Mouse (Mus musculus) myocyte (in vitro differentiated cells): Measurements from ENCODE around the gene Npepps. TPM values are rescaled to one million over a fixed set of nuclear protein-coding genes. Genes with fewer than 3 reads are reported as not detected.

Experiments used
- H3K27me3 ChIP-seq: one replicate; pipeline ENCODE4 v1.6.1; 2011; ENCODE audit not compliant: control insufficient read depth, insufficient read depth, insufficient read length
- H3K36me3 ChIP-seq: one replicate; pipeline ENCODE4 v1.6.1; 2011; ENCODE audit not compliant: control insufficient read depth, insufficient read depth
- H3K4me2 ChIP-seq: one replicate; pipeline ENCODE4 v1.6.1; 2011; ENCODE audit warnings: low read depth, control low read depth
- H3K4me3 ChIP-seq: one replicate; pipeline ENCODE4 v1.5.1; 2011; ENCODE audit warnings: mild to moderate bottlenecking, control low read depth, moderate library complexity
- H3K79me2 ChIP-seq: one replicate; pipeline ENCODE4 v1.6.1; 2011; ENCODE audit not compliant: control insufficient read depth, insufficient read depth
- H3ac ChIP-seq: one replicate; pipeline ENCODE4 v1.6.1; 2011; ENCODE audit not compliant: control insufficient read depth, insufficient read length
- CEBPB ChIP-seq: IDR thresholded peaks from 2 replicates; pipeline ENCODE4 v1.6.1; 2011; ENCODE audit warnings: mild to moderate bottlenecking, moderate library complexity; ENCODE audit not compliant: poor library complexity, insufficient read depth, severe bottlenecking
- E2F4 ChIP-seq: IDR thresholded peaks from one replicate; pipeline ENCODE4 v1.6.1; 2011; ENCODE audit warnings: mild to moderate bottlenecking, control low read depth, moderate library complexity; ENCODE audit not compliant: insufficient read depth
- MAX ChIP-seq: IDR thresholded peaks from one replicate; pipeline ENCODE4 v1.6.1; 2011; ENCODE audit warnings: low read depth, mild to moderate bottlenecking, control low read depth
- MYOD1 ChIP-seq, 3 experiments: IDR thresholded peaks; one replicate each; pipeline ENCODE4 v1.6.1; 2011; ENCODE audit warnings: control low read depth in 2 of 3, low read depth in 2 of 3, mild to moderate bottlenecking in 2 of 3, moderate library complexity in 1 of 3; ENCODE audit not compliant: insufficient read length in 2 of 3, control insufficient read depth in 1 of 3
- MYOG ChIP-seq, 3 experiments: IDR thresholded peaks; one replicate each; pipeline ENCODE4 v1.6.1; 2011; ENCODE audit warnings: control low read depth in 2 of 3, low read depth in 2 of 3, mild to moderate bottlenecking in 2 of 3; ENCODE audit not compliant: insufficient read length in 2 of 3, control insufficient read depth in 1 of 3, insufficient read depth in 1 of 3
- POLR2A ChIP-seq: IDR thresholded peaks from one replicate; pipeline ENCODE4 v1.6.1; 2011; ENCODE audit warnings: low read depth, mild to moderate bottlenecking, control low read depth, moderate library complexity; ENCODE audit not compliant: insufficient read length
- POLR2AphosphoS2 ChIP-seq: IDR thresholded peaks from one replicate; pipeline ENCODE4 v1.6.1; 2011; ENCODE audit warnings: low read depth, control low read depth; ENCODE audit not compliant: insufficient read length
- REST ChIP-seq: IDR thresholded peaks from one replicate; pipeline ENCODE4 v1.6.1; 2011; ENCODE audit warnings: mild to moderate bottlenecking, control low read depth, moderate library complexity; ENCODE audit not compliant: insufficient read depth, insufficient read length
- SRF ChIP-seq: IDR thresholded peaks from one replicate; pipeline ENCODE4 v1.6.1; 2011; ENCODE audit warnings: low read depth; ENCODE audit not compliant: control insufficient read depth, insufficient read length
- TCF12 ChIP-seq: IDR thresholded peaks from one replicate; pipeline ENCODE4 v1.6.1; 2011; ENCODE audit warnings: mild to moderate bottlenecking, control low read depth; ENCODE audit not compliant: poor library complexity, insufficient read depth, severe bottlenecking
- TCF3 ChIP-seq: IDR thresholded peaks from one replicate; pipeline ENCODE4 v1.6.1; 2011; ENCODE audit warnings: low read depth, control low read depth; ENCODE audit not compliant: insufficient read length
- USF1 ChIP-seq: IDR thresholded peaks from one replicate; pipeline ENCODE4 v1.6.1; 2011; ENCODE audit warnings: low read depth, mild to moderate bottlenecking, control low read depth, moderate library complexity
- polyA plus RNA-seq: library from polyadenylated mRNA; unstranded; fragments of >200 nt; fragmentation: generic; extraction: Trizol; gene quantifications from one replicate; pipeline ENCODE4 v1.2.1, GENCODE M21; 2012; ENCODE audit warnings: missing spikeins

Gene Npepps
- polyA plus RNA-seq, 1 experiment = 45.6 TPM

DNA sequence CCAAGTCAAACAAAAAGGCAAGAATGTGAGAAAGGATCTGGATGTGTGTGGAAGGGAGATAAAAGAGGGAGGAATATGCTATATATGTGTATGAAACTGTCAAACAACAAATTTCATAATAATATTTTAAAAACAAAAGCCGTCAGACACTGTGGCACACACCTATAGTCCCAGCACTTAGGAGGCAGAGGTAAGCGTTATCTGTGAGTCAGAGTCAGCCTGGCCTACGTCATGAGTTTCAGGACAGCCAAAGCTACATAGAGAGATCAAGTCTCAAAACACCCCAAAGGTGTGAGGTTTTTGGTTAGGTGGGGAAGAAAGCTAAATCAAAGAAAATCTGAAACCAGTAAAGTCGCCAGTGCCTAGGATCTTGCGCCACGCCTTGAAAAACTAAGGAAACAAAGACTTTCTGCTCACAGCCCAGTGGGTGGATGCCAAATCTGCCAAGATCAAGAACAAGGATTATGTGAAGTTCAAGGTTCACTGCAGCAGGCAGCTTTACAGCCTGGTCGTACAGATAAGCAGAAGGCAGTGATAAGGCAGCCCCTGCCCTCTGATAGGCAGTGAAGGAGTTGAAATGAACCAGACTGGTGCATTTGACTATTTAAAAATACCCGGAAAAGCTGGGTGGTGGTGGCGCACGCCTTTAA is 33.8 kb downstream of the Npepps start:
- peaks cover 42% of the 10 kb centered on the region for H3K79me2 ChIP-seq
- no peak overlapping the region for H3K4me3 ChIP-seq
- H3ac ChIP-seq = no peak overlapping the region
- peaks cover 19% of the 10 kb centered on the region for H3K36me3 ChIP-seq
- H3K4me2 ChIP-seq = no peak overlapping the region
- TF ChIP-seq CEBPB (no peak), E2F4 (no peak), POLR2AphosphoS2 (no peak), TCF12 (no peak), TCF3 (no peak), MAX (no peak), USF1 (no peak), POLR2A (no peak), SRF (no peak), MYOG (IDR thresholded peaks at IDR 0.05; ENCODE audit: control insufficient read depth in 1 of 3, insufficient read depth in 1 of 3, insufficient read length in 2 of 3, low read depth in 2 of 3) (no peak), MYOD1 (IDR thresholded peaks at IDR 0.05; ENCODE audit: control insufficient read depth in 1 of 3, insufficient read length in 2 of 3, low read depth in 2 of 3) (no peak), REST (no peak)
- H3K27me3 ChIP-seq = no peaks in the 10 kb centered on the region

DNA sequence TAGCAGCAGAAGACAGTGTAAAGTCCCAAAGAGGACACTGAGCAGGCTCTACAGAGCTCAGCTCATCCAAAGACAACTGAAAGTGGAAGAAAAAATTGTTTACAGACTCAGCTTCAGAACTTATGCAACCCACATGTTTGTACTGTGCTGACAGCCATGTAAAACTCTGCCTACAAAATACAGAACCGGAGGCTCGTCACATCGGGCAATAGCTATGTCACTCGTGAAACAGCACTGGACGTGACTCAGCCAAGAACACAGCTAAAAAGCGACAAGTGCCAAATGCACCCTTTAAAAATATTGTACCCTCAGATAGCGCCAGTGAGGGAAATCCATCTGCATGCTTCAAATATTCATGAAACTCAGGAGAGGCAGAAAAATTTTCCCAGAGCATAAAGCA is 39.1 kb downstream of the Npepps start:
- H3K27me3 ChIP-seq = no peaks in the 10 kb centered on the region
- H3K4me3 ChIP-seq = no peak overlapping the region
- H3K79me2 ChIP-seq = peaks cover 24% of the 10 kb centered on the region
- no peak overlapping the region for H3K4me2 ChIP-seq
- no peak overlapping the region for H3ac ChIP-seq
- TF ChIP-seq POLR2A = no peak
- TF ChIP-seq E2F4 = no peak
- no peak for TF ChIP-seq MYOD1 (IDR thresholded peaks at IDR 0.05; ENCODE audit: control insufficient read depth in 1 of 3, insufficient read length in 2 of 3, low read depth in 2 of 3)
- no peak for TF ChIP-seq MAX
- peaks cover 28% of the 10 kb centered on the region for H3K36me3 ChIP-seq

DNA sequence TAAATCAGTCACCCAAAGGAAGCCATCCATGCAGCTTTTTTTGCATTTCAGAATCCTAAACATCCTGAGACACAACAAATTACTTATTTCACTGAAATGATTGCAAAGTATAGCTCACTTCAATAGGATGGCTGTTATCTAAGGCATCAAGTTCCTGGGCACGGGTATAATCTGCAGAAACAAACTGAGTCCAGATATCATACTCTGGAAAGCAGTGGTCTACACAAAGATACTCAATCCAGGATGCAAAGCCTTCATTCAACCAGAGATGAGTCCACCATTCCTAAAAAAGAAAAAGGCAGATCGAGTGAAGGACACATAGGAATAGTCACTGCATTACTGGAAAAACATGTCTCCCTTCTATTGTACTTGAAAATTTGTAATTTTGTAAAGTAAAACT is 42.5 kb downstream of the Npepps start:
- H3K36me3 ChIP-seq = peaks cover 44% of the 10 kb centered on the region
- H3K79me2 ChIP-seq = peaks cover 5% of the 10 kb centered on the region
- no peak overlapping the region for H3ac ChIP-seq
- no peak overlapping the region for H3K4me2 ChIP-seq
- no peaks in the 10 kb centered on the region for H3K27me3 ChIP-seq
- no peak for TF ChIP-seq POLR2A
- no peak for TF ChIP-seq REST
- TF ChIP-seq USF1 = no peak
- no peak for TF ChIP-seq CEBPB
- TF ChIP-seq E2F4 = no peak
- TF ChIP-seq MAX = no peak
- TF ChIP-seq MYOG (IDR thresholded peaks at IDR 0.05; ENCODE audit: control insufficient read depth in 1 of 3, insufficient read depth in 1 of 3, insufficient read length in 2 of 3, low read depth in 2 of 3) = no peak
- no peak for TF ChIP-seq POLR2AphosphoS2
- no peak for TF ChIP-seq TCF3
- no peak for TF ChIP-seq MYOD1 (IDR thresholded peaks at IDR 0.05; ENCODE audit: control insufficient read depth in 1 of 3, insufficient read length in 2 of 3, low read depth in 2 of 3)
- TF ChIP-seq TCF12 = no peak
- no peak for TF ChIP-seq SRF
- no peak overlapping the region for H3K4me3 ChIP-seq

DNA sequence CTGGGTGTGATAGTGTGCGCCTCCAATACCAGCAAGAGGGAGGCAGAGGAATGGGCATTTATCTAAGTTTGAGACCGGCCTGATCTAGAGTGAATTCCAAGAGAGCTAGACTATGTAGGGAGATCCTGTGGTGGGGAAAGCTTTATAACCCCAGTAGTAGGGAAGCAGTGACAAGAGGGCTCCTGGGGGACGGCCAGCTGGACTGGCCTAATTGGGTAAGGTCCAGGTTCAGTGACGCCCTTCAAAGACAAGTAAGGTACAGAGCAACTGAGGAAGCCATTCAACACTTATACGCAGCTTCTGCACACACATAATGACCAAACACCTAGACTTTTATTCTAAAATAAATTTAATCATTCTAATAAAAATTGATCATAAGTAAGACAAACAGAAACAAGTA is 48.0 kb downstream of the Npepps start:
- H3K79me2 ChIP-seq = no peaks in the 10 kb centered on the region
- H3K4me3 ChIP-seq = no peak overlapping the region
- peaks cover 68% of the 10 kb centered on the region for H3K36me3 ChIP-seq
- H3K27me3 ChIP-seq = no peaks in the 10 kb centered on the region
- no peak overlapping the region for H3K4me2 ChIP-seq
- H3ac ChIP-seq = no peak overlapping the region
- TF ChIP-seq USF1 (no peak), TCF3 (no peak), POLR2AphosphoS2 (no peak), SRF (no peak), MYOD1 (IDR thresholded peaks at IDR 0.05; ENCODE audit: control insufficient read depth in 1 of 3, insufficient read length in 2 of 3, low read depth in 2 of 3) (no peak), TCF12 (no peak), REST (no peak), MAX (no peak)

DNA sequence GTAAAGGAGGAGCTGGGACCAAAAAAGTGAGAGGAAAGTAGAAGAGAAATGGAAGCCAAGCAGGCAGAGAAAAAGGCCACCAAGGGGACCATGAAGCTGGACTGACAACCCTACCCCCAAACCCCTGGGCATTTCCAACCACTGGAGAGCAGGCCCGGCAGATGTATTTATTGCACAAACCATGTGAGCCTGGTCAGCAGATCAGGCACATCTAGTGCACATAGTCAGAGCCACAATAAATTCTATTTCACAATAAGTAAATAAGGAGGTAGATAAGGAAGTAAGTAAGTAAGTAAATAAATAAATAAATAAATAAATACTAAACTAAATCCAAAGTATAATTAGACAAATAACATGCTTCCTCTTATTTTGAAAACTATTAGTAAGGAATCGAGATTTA is 51.0 kb downstream of the Npepps start:
- Histone ChIP-seq H3K36me3 (peaks cover 69% of the 10 kb centered on the region), H3K4me3 (no peak overlapping the region), H3K27me3 (no peaks in the 10 kb centered on the region), H3K4me2 (no peak overlapping the region), H3K79me2 (no peaks in the 10 kb centered on the region), H3ac (no peak overlapping the region)
- TF ChIP-seq E2F4 = no peak
- TF ChIP-seq MYOD1 (IDR thresholded peaks at IDR 0.05; ENCODE audit: control insufficient read depth in 1 of 3, insufficient read length in 2 of 3, low read depth in 2 of 3) = no peak
- no peak for TF ChIP-seq USF1
- TF ChIP-seq REST = no peak
- no peak for TF ChIP-seq TCF3
- no peak for TF ChIP-seq TCF12
- no peak for TF ChIP-seq POLR2A
- TF ChIP-seq CEBPB = no peak
- no peak for TF ChIP-seq MYOG (IDR thresholded peaks at IDR 0.05; ENCODE audit: control insufficient read depth in 1 of 3, insufficient read depth in 1 of 3, insufficient read length in 2 of 3, low read depth in 2 of 3)
- TF ChIP-seq MAX = no peak
- no peak for TF ChIP-seq POLR2AphosphoS2
